Mouse (Mus musculus): ENCODE measurements around the gene Gm17087. TPM values are rescaled to one million over a fixed set of nuclear protein-coding genes. Genes with fewer than 3 reads are reported as not detected.
A peak's percentile ranks its signal among the peaks of the same experiment; 100 is the strongest.

Gene Gm17087
- polyA plus RNA-seq, 2 experiments: not detected

- Histone ChIP-seq H3K9me3 (ENCODE audit: control insufficient read depth, low read length) (no peaks in the 10 kb centered on the region), H3K27me3 (ENCODE audit: control insufficient read depth, insufficient read depth, low read length) (no peaks in the 10 kb centered on the region), H3K27ac (no peak overlapping the region), H3K4me2 (ENCODE audit: low read depth) (no peak overlapping the region), H3K4me3 (ENCODE audit: insufficient read depth in 1 of 2, low read depth in 2 of 2, low read length in 2 of 2) (no peak overlapping the region), H3K36me3 (replicated peaks; ENCODE audit: control insufficient read depth, insufficient read depth, low read depth) (no peaks in the 10 kb centered on the region), H3K4me1 (replicated peaks; ENCODE audit: control insufficient read depth in 2 of 2, insufficient read depth in 2 of 2, low read length in 1 of 2) (no peaks in the 10 kb centered on the region), H3K9ac (replicated peaks) (no peak overlapping the region)
- TF ChIP-seq EP300 (IDR thresholded peaks at IDR 0.05; ENCODE audit: low read depth): no peak
- TF ChIP-seq CTCF (IDR thresholded peaks at IDR 0.05; ENCODE audit: low read depth): peak; percentile 54
- DNase-seq (ENCODE audit: low read depth in 3 of 3, low spot score in 3 of 3) (no peak), ATAC-seq (ENCODE audit: insufficient read depth) (no peak)
- WGBS (ENCODE audit: insufficient replicate concordance): 35% methylated on average over 3 of the region's 3 CpGs
These were observed 32.9 kb downstream of the Gm17087 start for GRCm38 (mm10) chr17:8533828-8534227.

- no peak for DNase-seq (ENCODE audit: low read depth in 3 of 3, low spot score in 3 of 3)
- no peaks in the 10 kb centered on the region for H3K4me1 ChIP-seq (replicated peaks; ENCODE audit: control insufficient read depth in 2 of 2, insufficient read depth in 2 of 2, low read length in 1 of 2)
- no peak overlapping the region for H3K4me3 ChIP-seq (ENCODE audit: insufficient read depth in 1 of 2, low read depth in 2 of 2, low read length in 2 of 2)
- no peaks in the 10 kb centered on the region for H3K36me3 ChIP-seq (replicated peaks; ENCODE audit: control insufficient read depth, insufficient read depth, low read depth)
- H3K9me3 ChIP-seq (ENCODE audit: control insufficient read depth, low read length): no peaks in the 10 kb centered on the region
- no peak overlapping the region for H3K4me2 ChIP-seq (ENCODE audit: low read depth)
- TF ChIP-seq EP300 (IDR thresholded peaks at IDR 0.05; ENCODE audit: low read depth): no peak
- no peak for TF ChIP-seq CTCF (IDR thresholded peaks at IDR 0.05; ENCODE audit: low read depth)
- H3K9ac ChIP-seq (replicated peaks): no peak overlapping the region
- no peak for ATAC-seq (ENCODE audit: insufficient read depth)
- H3K27me3 ChIP-seq (ENCODE audit: control insufficient read depth, insufficient read depth, low read length): no peaks in the 10 kb centered on the region; the same call in 1 of the 2 replicates
- 45% methylated on average over 4 of the region's 4 CpGs for WGBS (ENCODE audit: insufficient replicate concordance)
- no peak overlapping the region for H3K27ac ChIP-seq
These were observed 34.1 kb downstream of the Gm17087 start for GRCm38 (mm10) chr17:8532609-8533008.

- H3K27ac ChIP-seq: no peak overlapping the region
- H3K4me2 ChIP-seq (ENCODE audit: low read depth): no peak overlapping the region
- no peak for DNase-seq (ENCODE audit: low read depth in 3 of 3, low spot score in 3 of 3)
- no peak for TF ChIP-seq CTCF (IDR thresholded peaks at IDR 0.05; ENCODE audit: low read depth)
- no peak for TF ChIP-seq EP300 (IDR thresholded peaks at IDR 0.05; ENCODE audit: low read depth)
- ATAC-seq (ENCODE audit: insufficient read depth): no peak
- 61% methylated on average over 3 of the region's 3 CpGs for WGBS (ENCODE audit: insufficient replicate concordance)
- H3K4me3 ChIP-seq (ENCODE audit: insufficient read depth in 1 of 2, low read depth in 2 of 2, low read length in 2 of 2): no peak overlapping the region
- H3K9me3 ChIP-seq (ENCODE audit: control insufficient read depth, low read length): no peaks in the 10 kb centered on the region
- no peaks in the 10 kb centered on the region for H3K36me3 ChIP-seq (replicated peaks; ENCODE audit: control insufficient read depth, insufficient read depth, low read depth)
- peaks cover 28% of the 10 kb centered on the region for H3K27me3 ChIP-seq (ENCODE audit: control insufficient read depth, insufficient read depth, low read length)
- no peaks in the 10 kb centered on the region for H3K4me1 ChIP-seq (replicated peaks; ENCODE audit: control insufficient read depth in 2 of 2, insufficient read depth in 2 of 2, low read length in 1 of 2)
- no peak overlapping the region for H3K9ac ChIP-seq (replicated peaks)
These were observed 38.1 kb downstream of the Gm17087 start for GRCm38 (mm10) chr17:8528641-8529040.

GRCm38 (mm10) chr17:8526815-8527261 lies 39.9 kb downstream of the Gm17087 start:
- Histone ChIP-seq H3K27ac (no peak overlapping the region), H3K4me1 (replicated peaks; ENCODE audit: control insufficient read depth in 2 of 2, insufficient read depth in 2 of 2, low read length in 1 of 2) (no peaks in the 10 kb centered on the region), H3K4me2 (ENCODE audit: low read depth) (no peak overlapping the region), H3K27me3 (ENCODE audit: control insufficient read depth, insufficient read depth, low read length) (peaks cover 31% of the 10 kb centered on the region), H3K9me3 (ENCODE audit: control insufficient read depth, low read length) (no peaks in the 10 kb centered on the region), H3K4me3 (ENCODE audit: insufficient read depth in 1 of 2, low read depth in 2 of 2, low read length in 2 of 2) (no peak overlapping the region), H3K9ac (replicated peaks) (no peak overlapping the region), H3K36me3 (replicated peaks; ENCODE audit: control insufficient read depth, insufficient read depth, low read depth) (no peaks in the 10 kb centered on the region)
- WGBS (ENCODE audit: insufficient replicate concordance): 13% methylated on average over 9 of the region's 9 CpGs
- TF ChIP-seq CTCF (IDR thresholded peaks at IDR 0.05; ENCODE audit: low read depth) (no peak), EP300 (IDR thresholded peaks at IDR 0.05; ENCODE audit: low read depth) (no peak)
- ATAC-seq (ENCODE audit: insufficient read depth) (no peak), DNase-seq (ENCODE audit: low read depth in 3 of 3, low spot score in 3 of 3) (no peak)

GRCm38 (mm10) chr17:8525971-8526740 lies 40.6 kb downstream of the Gm17087 start:
- H3K9ac ChIP-seq (replicated peaks): no peak overlapping the region
- DNase-seq (ENCODE audit: low read depth in 3 of 3, low spot score in 3 of 3): no peak
- H3K27me3 ChIP-seq (ENCODE audit: control insufficient read depth, insufficient read depth, low read length): peaks cover 31% of the 10 kb centered on the region
- no peak overlapping the region for H3K4me3 ChIP-seq (ENCODE audit: insufficient read depth in 1 of 2, low read depth in 2 of 2, low read length in 2 of 2)
- H3K4me1 ChIP-seq (replicated peaks; ENCODE audit: control insufficient read depth in 2 of 2, insufficient read depth in 2 of 2, low read length in 1 of 2): no peaks in the 10 kb centered on the region
- 6% methylated on average over 21 of the region's 21 CpGs for WGBS (ENCODE audit: insufficient replicate concordance)
- no peaks in the 10 kb centered on the region for H3K36me3 ChIP-seq (replicated peaks; ENCODE audit: control insufficient read depth, insufficient read depth, low read depth)
- H3K27ac ChIP-seq: no peak overlapping the region
- ATAC-seq (ENCODE audit: insufficient read depth): no peak
- TF ChIP-seq EP300 (IDR thresholded peaks at IDR 0.05; ENCODE audit: low read depth) (no peak), CTCF (IDR thresholded peaks at IDR 0.05; ENCODE audit: low read depth) (no peak)
- H3K4me2 ChIP-seq (ENCODE audit: low read depth): no peak overlapping the region
- H3K9me3 ChIP-seq (ENCODE audit: control insufficient read depth, low read length): no peaks in the 10 kb centered on the region

Data from liver, embryonic 14.5 days (tissue).